Mouse (Mus musculus): Measurements from ENCODE around the gene Eif2b2. TPM values are rescaled to one million over a fixed set of nuclear protein-coding genes. Genes with fewer than 3 reads are reported as not detected.

Gene Eif2b2
- polyA plus RNA-seq, 1 experiment from 2014 or later, result 68.8 TPM

- DNase-seq (ENCODE audit: low read depth, low spot score) (no peak), ATAC-seq (no peak)
- ChIA-PET POLR2A (interaction anchor here (0.5 kb wide), 1 partner anchor 94 kb away, joined by 4 read pairs; no protein-coding TSS in a partner anchor), CTCF (interaction anchor here (1.6 to 2.3 kb wide), 2 partner anchors 23 to 26 kb away, joined by 6 to 8 read pairs; partner anchors contain the start of gene Eif2b2)
- no peaks in the 10 kb centered on the region for H3K27me3 ChIP-seq
- no peak for TF ChIP-seq CTCF (IDR thresholded peaks at IDR 0.05)
- in situ Hi-C loops (cut with MboI; ENCODE audit: low pct_unique_long_range_greater_than_20kb), result loop anchor here (25.0 kb wide), 1 partner anchor 294 kb away; no protein-coding TSS in a partner anchor
These were observed 26.1 kb upstream of the Eif2b2 start for GRCm38 (mm10) chr12:85193146-85193545.

- H3K27me3 ChIP-seq, result no peaks in the 10 kb centered on the region
- CTCF ChIA-PET, result interaction anchor here (1.5 to 1.6 kb wide), 2 partner anchors 24 to 535 kb away, joined by 3 to 6 read pairs; no protein-coding TSS in a partner anchor
- POLR2A ChIA-PET, result interaction anchor here (0.5 to 1.5 kb wide), 2 partner anchors 26 to 93 kb away, joined by 4 read pairs; partner anchors contain the start of gene Eif2b2
- in situ Hi-C loops (cut with MboI; ENCODE audit: low pct_unique_long_range_greater_than_20kb), result loop anchor here (25.0 kb wide), 1 partner anchor 293 kb away; no protein-coding TSS in a partner anchor
- ATAC-seq, result peak; percentile 33
- TF ChIP-seq CTCF (IDR thresholded peaks at IDR 0.05), result no peak
- DNase-seq (ENCODE audit: low read depth, low spot score), result no peak
These were observed 25.2 kb upstream of the Eif2b2 start for GRCm38 (mm10) chr12:85193923-85194622.

- H3K27me3 ChIP-seq, result no peaks in the 10 kb centered on the region
- POLR2A ChIA-PET, result interaction anchor here (1.5 kb wide), 1 partner anchor 25 kb away, joined by 4 read pairs; the partner anchor contains the start of gene Eif2b2
- CTCF ChIA-PET, result interaction anchor here (1.5 kb wide), 1 partner anchor 535 kb away, joined by 3 read pairs; no protein-coding TSS in a partner anchor
- in situ Hi-C loops (cut with MboI; ENCODE audit: low pct_unique_long_range_greater_than_20kb), result loop anchor here (25.0 kb wide), 1 partner anchor 293 kb away; no protein-coding TSS in a partner anchor
- ATAC-seq, result no peak
- DNase-seq (ENCODE audit: low read depth, low spot score), result no peak
- TF ChIP-seq CTCF (IDR thresholded peaks at IDR 0.05), result no peak
These were observed 24.7 kb upstream of the Eif2b2 start for GRCm38 (mm10) chr12:85194623-85195018.

GRCm38 (mm10) chr12:85195086-85195485 is 24.2 kb upstream of the Eif2b2 start:
- TF ChIP-seq CTCF (IDR thresholded peaks at IDR 0.05), result no peak
- H3K27me3 ChIP-seq, result no peaks in the 10 kb centered on the region
- ATAC-seq, result no peak
- POLR2A ChIA-PET, result interaction anchor here (0.9 to 1.5 kb wide), 2 partner anchors 9 to 25 kb away, joined by 3 to 4 read pairs; partner anchors contain the start of gene Eif2b2
- in situ Hi-C loops (cut with MboI; ENCODE audit: low pct_unique_long_range_greater_than_20kb), result loop anchor here (25.0 kb wide), 1 partner anchor 292 kb away; no protein-coding TSS in a partner anchor
- CTCF ChIA-PET, result interaction anchor here (1.5 kb wide), 1 partner anchor 534 kb away, joined by 3 read pairs; no protein-coding TSS in a partner anchor
- no peak for DNase-seq (ENCODE audit: low read depth, low spot score)

GRCm38 (mm10) chr12:85196191-85196590 is 23.1 kb upstream of the Eif2b2 start:
- ChIA-PET CTCF (no interaction called here), POLR2A (interaction anchor here (0.7 kb wide), 1 partner anchor 14 kb away, joined by 3 read pairs; no protein-coding TSS in a partner anchor)
- H3K27me3 ChIP-seq, result no peaks in the 10 kb centered on the region

GRCm38 (mm10) chr12:85197371-85197770 is 21.9 kb upstream of the Eif2b2 start:
- DNase-seq (ENCODE audit: low read depth, low spot score) (no peak), ATAC-seq (no peak)
- ChIA-PET CTCF (no interaction called here), POLR2A (no interaction called here)
- no peak for TF ChIP-seq CTCF (IDR thresholded peaks at IDR 0.05)
- H3K27me3 ChIP-seq, result no peaks in the 10 kb centered on the region
- in situ Hi-C loops (cut with MboI; ENCODE audit: low pct_unique_long_range_greater_than_20kb), result loop anchor here (25.0 kb wide), 1 partner anchor 290 kb away; no protein-coding TSS in a partner anchor

More at GRCm38 (mm10) chr12:85196191-85196590, 23.1 kb upstream of the Eif2b2 start:
- TF ChIP-seq CTCF (IDR thresholded peaks at IDR 0.05), result no peak
- in situ Hi-C loops (cut with MboI; ENCODE audit: low pct_unique_long_range_greater_than_20kb), result loop anchor here (25.0 kb wide), 1 partner anchor 291 kb away; no protein-coding TSS in a partner anchor
- no peak for ATAC-seq
- DNase-seq (ENCODE audit: low read depth, low spot score), result no peak

- DNase-seq (ENCODE audit: low read depth, low spot score) (no peak), ATAC-seq (no peak)
- no peak for TF ChIP-seq CTCF (IDR thresholded peaks at IDR 0.05)
- no peaks in the 10 kb centered on the region for H3K27me3 ChIP-seq
- POLR2A ChIA-PET, result no interaction called here
- CTCF ChIA-PET, result no interaction called here
- in situ Hi-C loops (cut with MboI; ENCODE audit: low pct_unique_long_range_greater_than_20kb), result loop anchor here (25.0 kb wide), 1 partner anchor 289 kb away; no protein-coding TSS in a partner anchor
These were observed 21.3 kb upstream of the Eif2b2 start for GRCm38 (mm10) chr12:85197936-85198335.

GRCm38 (mm10) chr12:85199954-85200353 is 19.3 kb upstream of the Eif2b2 start:
- no peak for DNase-seq (ENCODE audit: low read depth, low spot score)
- in situ Hi-C loops (cut with MboI; ENCODE audit: low pct_unique_long_range_greater_than_20kb), result loop anchor here (25.0 kb wide), 1 partner anchor 287 kb away; no protein-coding TSS in a partner anchor
- no peak for ATAC-seq
- CTCF ChIA-PET, result no interaction called here
- POLR2A ChIA-PET, result no interaction called here
- no peaks in the 10 kb centered on the region for H3K27me3 ChIP-seq
- TF ChIP-seq CTCF (IDR thresholded peaks at IDR 0.05), result no peak

- ChIA-PET POLR2A (interaction anchor here (1.8 kb wide), 1 partner anchor 19 kb away, joined by 6 read pairs; the partner anchor contains the start of gene Eif2b2), CTCF (interaction anchor here (0.9 kb wide), 1 partner anchor 14 kb away, joined by 4 read pairs; no protein-coding TSS in a partner anchor)
- DNase-seq (ENCODE audit: low read depth, low spot score) (no peak), ATAC-seq (no peak)
- no peak for TF ChIP-seq CTCF (IDR thresholded peaks at IDR 0.05)
- no peaks in the 10 kb centered on the region for H3K27me3 ChIP-seq
- in situ Hi-C loops (cut with MboI; ENCODE audit: low pct_unique_long_range_greater_than_20kb), result no loop called here
These were observed 18.1 kb upstream of the Eif2b2 start for GRCm38 (mm10) chr12:85200929-85201829.

GRCm38 (mm10) chr12:85201830-85202147 is 17.5 kb upstream of the Eif2b2 start:
- ChIA-PET CTCF (interaction anchor here (0.6 to 0.9 kb wide), 2 partner anchors 13 to 32 kb away, joined by 3 to 4 read pairs; no protein-coding TSS in a partner anchor), POLR2A (interaction anchor here (1.8 kb wide), 1 partner anchor 18 kb away, joined by 6 read pairs; the partner anchor contains the start of gene Eif2b2)
- H3K27me3 ChIP-seq, result no peaks in the 10 kb centered on the region
- in situ Hi-C loops (cut with MboI; ENCODE audit: low pct_unique_long_range_greater_than_20kb), result no loop called here
- ATAC-seq (peak; percentile 51), DNase-seq (ENCODE audit: low read depth, low spot score) (no peak)
- no peak for TF ChIP-seq CTCF (IDR thresholded peaks at IDR 0.05)
